Mouse (Mus musculus) heart, embryonic 10.5 days (tissue): ENCODE measurements at regions not wholly inside any gene's neighbourhood (a gene's known extent, or its start where the extent isn't known, plus 50 kb on each side); places are given as distances from the start of the nearest gene placed in this dataset.

Source experiments
- DNase-seq: peaks from one replicate; pipeline ENCODE4 v3.0.0-alpha.2; 2017; ENCODE audit warnings: low spot score
- H3K27ac ChIP-seq: fragments of 300-500 bp; sonication (generic); 2 replicates; pipeline ENCODE4 v1.5.1; 2016; ENCODE audit warnings: mild to moderate bottlenecking
- H3K27me3 ChIP-seq: fragments of 300-500 bp; sonication (generic); 2 replicates; pipeline ENCODE4 v1.6.1; 2016; ENCODE audit warnings: mild to moderate bottlenecking; ENCODE audit not compliant: poor library complexity, insufficient read depth, severe bottlenecking
- H3K36me3 ChIP-seq: fragments of 300-500 bp; sonication (generic); 2 replicates; pipeline ENCODE4 v1.6.1; 2016; ENCODE audit warnings: mild to moderate bottlenecking, moderate library complexity
- H3K4me1 ChIP-seq: fragments of 300-500 bp; sonication (generic); 2 replicates; pipeline ENCODE4 v1.6.1; 2016; ENCODE audit warnings: mild to moderate bottlenecking
- H3K4me3 ChIP-seq: fragments of 300-500 bp; sonication (generic); 2 replicates; pipeline ENCODE4 v1.5.1; 2016; ENCODE audit warnings: mild to moderate bottlenecking, moderate library complexity
- H3K9me3 ChIP-seq: fragments of 300-500 bp; sonication (generic); 2 replicates; pipeline ENCODE4 v1.6.1; 2016; ENCODE audit warnings: mild to moderate bottlenecking, moderate library complexity
- WGBS: fragments of 180-500 bp; shearing (Covaris S2); methylation state at CpG from one replicate; pipeline ENCODE4 v1.1.7; 2016; 5-methylcytosine and 5-hydroxymethylcytosine counted together

- no peaks in the 10 kb centered on the region for H3K9me3 ChIP-seq
- DNase-seq: no peak
- H3K27me3 ChIP-seq: no peaks in the 10 kb centered on the region
- no peaks in the 10 kb centered on the region for H3K4me1 ChIP-seq
- H3K36me3 ChIP-seq: no peaks in the 10 kb centered on the region
- no peak overlapping the region for H3K4me3 ChIP-seq
- 79% methylated on average over 2 of the region's 2 CpGs for WGBS
- no peak overlapping the region for H3K27ac ChIP-seq
Observed at GRCm38 (mm10) chr3:148504928-148505327, 485.4 kb downstream of the Adgrl2 start.

GRCm38 (mm10) chr3:148503432-148503831 is 486.9 kb downstream of the Adgrl2 start:
- no peaks in the 10 kb centered on the region for H3K36me3 ChIP-seq
- H3K4me1 ChIP-seq: no peaks in the 10 kb centered on the region
- H3K4me3 ChIP-seq: no peak overlapping the region
- no peaks in the 10 kb centered on the region for H3K9me3 ChIP-seq
- WGBS: 65% methylated on average over 1 of the region's 1 CpGs
- no peak overlapping the region for H3K27ac ChIP-seq
- DNase-seq: no peak
- no peaks in the 10 kb centered on the region for H3K27me3 ChIP-seq

GRCm38 (mm10) chr3:148501801-148502200 is 488.6 kb downstream of the Adgrl2 start:
- WGBS: 90% methylated on average over 3 of the region's 3 CpGs
- Histone ChIP-seq H3K27ac (no peak overlapping the region), H3K36me3 (no peaks in the 10 kb centered on the region), H3K9me3 (no peaks in the 10 kb centered on the region), H3K27me3 (no peaks in the 10 kb centered on the region), H3K4me3 (no peak overlapping the region), H3K4me1 (no peaks in the 10 kb centered on the region)
- DNase-seq: no peak

DNA sequence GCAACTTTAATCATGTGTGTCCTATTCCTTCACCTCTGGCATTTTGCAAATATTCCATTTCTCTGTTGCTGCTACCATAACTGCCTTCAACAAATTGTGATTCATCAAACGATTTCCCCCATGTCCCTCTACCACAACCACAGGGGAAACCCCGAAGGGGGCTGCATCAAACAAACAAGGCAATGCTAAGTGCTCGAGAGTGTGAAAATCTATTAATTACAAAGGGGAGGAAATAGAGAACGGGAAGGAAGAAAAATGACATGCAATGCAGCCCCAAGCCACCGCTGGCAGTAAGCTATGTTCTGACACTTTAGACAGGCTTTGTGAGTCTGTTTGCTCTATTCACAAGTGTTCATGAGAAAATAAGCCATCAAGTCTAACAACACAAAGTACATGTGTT is 493.7 kb downstream of the Adgrl2 start:
- H3K27ac ChIP-seq: no peak overlapping the region
- H3K9me3 ChIP-seq: no peaks in the 10 kb centered on the region
- no peaks in the 10 kb centered on the region for H3K4me1 ChIP-seq
- WGBS: 78% methylated on average over 5 of the region's 5 CpGs
- no peak overlapping the region for H3K4me3 ChIP-seq
- DNase-seq: no peak
- no peaks in the 10 kb centered on the region for H3K27me3 ChIP-seq
- no peaks in the 10 kb centered on the region for H3K36me3 ChIP-seq

DNA sequence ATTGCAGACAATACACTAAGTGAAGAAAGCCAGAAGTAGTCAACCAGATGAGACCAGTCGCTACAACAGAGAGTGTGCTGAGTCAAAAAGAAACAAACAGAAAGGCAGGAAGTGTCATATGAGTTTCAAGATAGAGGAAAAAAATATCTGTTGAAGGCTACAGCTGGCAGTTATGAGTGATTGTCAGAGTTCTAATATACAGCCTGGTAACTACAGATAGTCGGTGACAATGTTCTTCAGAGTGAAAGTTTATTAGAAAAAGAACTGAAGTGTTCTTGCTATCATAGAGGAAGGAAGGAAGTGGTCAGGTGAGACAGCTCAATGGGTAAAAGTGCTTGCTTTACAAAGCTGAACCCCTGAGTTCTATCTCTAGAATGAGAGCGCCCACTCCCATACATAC is 499.1 kb downstream of the Adgrl2 start:
- Histone ChIP-seq H3K4me3 (no peak overlapping the region), H3K27ac (no peak overlapping the region), H3K9me3 (no peaks in the 10 kb centered on the region), H3K36me3 (no peaks in the 10 kb centered on the region), H3K27me3 (no peaks in the 10 kb centered on the region), H3K4me1 (no peaks in the 10 kb centered on the region)
- 81% methylated on average over 3 of the region's 3 CpGs for WGBS
- DNase-seq: no peak

- H3K27me3 ChIP-seq: no peaks in the 10 kb centered on the region
- no peaks in the 10 kb centered on the region for H3K4me1 ChIP-seq
- no peaks in the 10 kb centered on the region for H3K36me3 ChIP-seq
- WGBS: 73% methylated on average over 4 of the region's 4 CpGs
- no peak overlapping the region for H3K4me3 ChIP-seq
- no peak for DNase-seq
- no peaks in the 10 kb centered on the region for H3K9me3 ChIP-seq
- H3K27ac ChIP-seq: no peak overlapping the region
Observed at GRCm38 (mm10) chr3:148489201-148489600, 501.2 kb downstream of the Adgrl2 start.

GRCm38 (mm10) chr3:148487949-148488348 is 502.4 kb downstream of the Adgrl2 start:
- Histone ChIP-seq H3K27me3 (no peaks in the 10 kb centered on the region), H3K4me1 (no peaks in the 10 kb centered on the region), H3K4me3 (no peak overlapping the region), H3K9me3 (no peaks in the 10 kb centered on the region), H3K36me3 (no peaks in the 10 kb centered on the region), H3K27ac (no peak overlapping the region)
- DNase-seq: no peak
- 82% methylated on average over 5 of the region's 5 CpGs for WGBS

DNA sequence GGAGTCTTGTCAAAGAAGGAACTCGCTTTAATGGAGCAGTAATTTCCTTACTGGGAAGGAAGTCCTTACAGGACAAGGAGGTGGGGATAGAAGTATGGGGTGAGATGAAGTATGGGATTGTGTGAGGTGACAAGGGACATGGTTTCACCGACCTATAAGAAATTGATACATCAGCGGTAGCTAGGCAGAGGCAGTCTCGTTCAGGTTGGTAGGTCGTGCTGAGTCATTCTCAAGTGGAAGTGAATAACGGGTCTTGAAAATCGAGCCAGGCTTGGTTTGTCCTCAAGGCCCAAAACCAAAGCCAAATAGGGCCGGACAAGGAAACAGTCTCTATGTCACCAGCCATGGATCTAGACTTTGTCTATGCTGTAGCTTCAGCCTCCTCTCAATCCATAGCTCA is 514.5 kb downstream of the Adgrl2 start:
- no peaks in the 10 kb centered on the region for H3K36me3 ChIP-seq
- H3K4me1 ChIP-seq: no peaks in the 10 kb centered on the region
- WGBS: 88% methylated on average over 8 of the region's 8 CpGs
- no peak overlapping the region for H3K27ac ChIP-seq
- no peak overlapping the region for H3K4me3 ChIP-seq
- no peaks in the 10 kb centered on the region for H3K9me3 ChIP-seq
- no peaks in the 10 kb centered on the region for H3K27me3 ChIP-seq
- DNase-seq: no peak

DNA sequence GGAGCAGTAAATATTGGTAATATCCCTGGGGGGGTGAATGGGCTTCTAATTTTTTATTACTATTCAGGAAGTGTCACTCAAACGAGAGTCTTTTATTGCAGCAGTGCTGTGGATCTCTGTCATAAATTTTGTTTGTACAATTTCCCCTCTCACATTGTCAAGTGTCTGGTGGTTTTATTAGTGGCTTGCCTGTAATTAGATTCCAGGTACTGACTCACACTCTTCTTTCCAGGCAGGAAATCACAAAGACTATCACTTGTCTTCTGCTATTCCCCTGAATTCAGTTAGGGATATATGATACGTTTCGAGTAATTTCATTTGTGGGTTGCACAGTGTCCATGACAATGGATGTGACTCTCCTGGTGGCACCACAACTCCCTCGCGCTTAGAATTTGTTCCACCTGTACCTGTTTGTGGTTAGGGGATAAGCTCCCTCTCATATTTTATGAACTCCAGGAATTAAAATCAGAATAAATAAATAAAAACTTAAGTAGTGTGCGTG is 517.4 kb downstream of the Adgrl2 start:
- DNase-seq: no peak
- Histone ChIP-seq H3K27me3 (no peaks in the 10 kb centered on the region), H3K27ac (no peak overlapping the region), H3K36me3 (no peaks in the 10 kb centered on the region), H3K9me3 (no peaks in the 10 kb centered on the region), H3K4me3 (no peak overlapping the region), H3K4me1 (no peaks in the 10 kb centered on the region)
- 87% methylated on average over 6 of the region's 6 CpGs for WGBS

DNA sequence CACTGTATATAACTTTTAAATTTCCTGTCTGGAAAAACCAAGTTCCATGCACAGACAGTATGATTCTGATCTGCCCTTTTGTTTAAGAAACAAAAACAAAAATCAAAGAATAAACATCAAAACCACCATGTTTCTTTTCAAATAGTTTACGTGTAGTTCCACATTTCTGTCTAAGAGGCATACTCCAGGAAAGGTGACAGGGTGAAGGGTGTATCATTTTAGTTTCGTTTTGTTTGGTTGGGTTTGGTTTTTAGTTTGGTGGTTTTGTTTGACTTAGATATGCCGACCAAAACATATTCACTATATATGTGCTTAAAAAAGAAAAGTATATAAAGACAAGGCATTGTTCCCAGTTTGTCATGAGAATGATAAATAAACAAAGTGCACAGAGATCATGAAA is 524.9 kb downstream of the Adgrl2 start:
- Histone ChIP-seq H3K4me3 (no peak overlapping the region), H3K4me1 (no peaks in the 10 kb centered on the region), H3K9me3 (no peaks in the 10 kb centered on the region), H3K27me3 (no peaks in the 10 kb centered on the region), H3K27ac (no peak overlapping the region), H3K36me3 (no peaks in the 10 kb centered on the region)
- WGBS: 73% methylated on average over 3 of the region's 3 CpGs
- DNase-seq: no peak

GRCm38 (mm10) chr3:148462791-148463190 is 527.6 kb downstream of the Adgrl2 start:
- Histone ChIP-seq H3K4me1 (no peaks in the 10 kb centered on the region), H3K9me3 (no peaks in the 10 kb centered on the region), H3K4me3 (no peak overlapping the region), H3K27ac (no peak overlapping the region), H3K36me3 (no peaks in the 10 kb centered on the region), H3K27me3 (no peaks in the 10 kb centered on the region)
- 92% methylated on average over 10 of the region's 10 CpGs for WGBS
- no peak for DNase-seq

DNA sequence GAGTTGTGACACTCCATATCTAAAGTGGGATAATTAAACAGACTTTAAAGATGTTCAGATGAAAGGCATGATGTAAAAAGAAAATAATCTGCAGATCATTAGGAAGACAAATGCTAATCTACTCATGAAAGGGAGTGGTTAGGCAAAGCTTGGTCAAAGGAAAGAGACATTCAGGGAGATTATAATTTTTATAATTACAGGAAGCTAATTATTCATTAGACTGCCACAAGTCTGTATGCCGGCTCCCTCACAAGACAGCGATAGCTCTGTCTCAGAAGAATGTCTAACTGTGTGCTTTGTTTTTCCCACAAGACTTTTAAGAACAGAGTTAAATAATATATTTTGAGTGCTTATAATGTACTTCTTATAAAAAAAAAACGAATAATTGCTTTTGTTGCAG is 541.5 kb downstream of the Adgrl2 start:
- no peaks in the 10 kb centered on the region for H3K4me1 ChIP-seq
- H3K36me3 ChIP-seq: no peaks in the 10 kb centered on the region
- no peaks in the 10 kb centered on the region for H3K9me3 ChIP-seq
- H3K4me3 ChIP-seq: no peak overlapping the region
- no peaks in the 10 kb centered on the region; the same call in 1 of the 2 replicates for H3K27me3 ChIP-seq
- WGBS: 71% methylated on average over 3 of the region's 3 CpGs
- no peak for DNase-seq
- no peak overlapping the region for H3K27ac ChIP-seq

GRCm38 (mm10) chr3:148448465-148448864 is 541.9 kb downstream of the Adgrl2 start:
- Histone ChIP-seq H3K9me3 (no peaks in the 10 kb centered on the region), H3K36me3 (no peaks in the 10 kb centered on the region), H3K4me3 (no peak overlapping the region), H3K27me3 (no peaks in the 10 kb centered on the region; the same call in 1 of the 2 replicates), H3K4me1 (no peaks in the 10 kb centered on the region), H3K27ac (no peak overlapping the region)
- DNase-seq: no peak
- WGBS: 76% methylated on average over 1 of the region's 1 CpGs

DNA sequence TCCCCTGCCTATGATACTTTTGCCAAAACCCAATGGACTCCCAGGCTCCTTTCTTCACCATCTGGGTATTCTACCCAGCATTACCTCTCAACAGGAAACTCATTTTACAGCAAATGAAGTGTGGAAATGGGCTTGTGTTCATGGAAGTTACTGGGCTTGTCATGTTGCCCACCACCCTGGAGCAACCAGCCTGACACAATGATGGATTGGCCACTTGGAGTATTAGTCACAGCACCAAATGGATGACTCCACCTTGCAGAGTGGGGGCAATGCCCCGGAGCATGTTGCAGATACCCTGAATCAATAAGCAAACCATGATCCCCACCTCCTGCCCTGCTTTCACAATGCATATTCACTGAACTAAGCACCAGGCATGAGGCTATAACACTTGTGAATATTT is 543.5 kb downstream of the Adgrl2 start:
- Histone ChIP-seq H3K4me1 (peaks cover under 1% of the 10 kb centered on the region; the same call in 1 of the 2 replicates), H3K36me3 (no peaks in the 10 kb centered on the region), H3K27me3 (no peaks in the 10 kb centered on the region; the same call in 1 of the 2 replicates), H3K4me3 (no peak overlapping the region), H3K9me3 (no peaks in the 10 kb centered on the region), H3K27ac (no peak overlapping the region)
- 62% methylated on average over 1 of the region's 1 CpGs for WGBS
- no peak for DNase-seq
